Mouse (Mus musculus): Measurements from ENCODE around the gene Abca12.

- TF ChIP-seq CTCF (IDR thresholded peaks at IDR 0.05; ENCODE audit: low read depth) (no peak), EP300 (IDR thresholded peaks at IDR 0.05; ENCODE audit: low read depth) (no peak)
Observed at GRCm38 (mm10) chr1:71291917-71292316, 122.8 kb downstream of the Abca12 start.
